Mouse (Mus musculus) kidney, embryonic 15.5 days (tissue): ENCODE data around the gene Izumo1. TPM values are rescaled to one million over a fixed set of nuclear protein-coding genes. Genes with fewer than 3 reads are reported as not detected.

Experiments
- ATAC-seq: fragments of 200-750 bp; cut with Nextera tagmentation; replicated peaks from 2 replicates; pipeline ENCODE4 v1.8.0; 2017; ENCODE audit warnings: moderate TSS enrichment; ENCODE audit not compliant: low FRiP score
- H3K27ac ChIP-seq: fragments of 300-500 bp; sonication (generic); 2 replicates; pipeline ENCODE4 v1.5.1; 2015; ENCODE audit warnings: mild to moderate bottlenecking, inconsistent platforms
- H3K27me3 ChIP-seq: fragments of 300-500 bp; sonication (generic); 2 replicates; pipeline ENCODE4 v1.6.1; 2015; ENCODE audit warnings: inconsistent platforms
- H3K36me3 ChIP-seq: fragments of 300-500 bp; sonication (generic); 2 replicates; pipeline ENCODE4 v1.6.1; 2015; ENCODE audit warnings: inconsistent platforms
- H3K4me1 ChIP-seq: fragments of 300-500 bp; sonication (generic); 2 replicates; pipeline ENCODE4 v1.6.1; 2015; ENCODE audit warnings: inconsistent platforms
- H3K4me2 ChIP-seq: fragments of 300-500 bp; sonication (generic); 2 replicates; pipeline ENCODE4 v1.6.1; 2015; ENCODE audit warnings: moderate library complexity, mild to moderate bottlenecking, inconsistent platforms
- H3K4me3 ChIP-seq: fragments of 300-500 bp; sonication (generic); replicated peaks from 2 replicates; pipeline ENCODE4 v1.5.1; 2015; ENCODE audit warnings: mild to moderate bottlenecking, inconsistent platforms
- H3K9ac ChIP-seq: fragments of 300-500 bp; sonication (generic); 2 replicates; pipeline ENCODE4 v1.6.1; 2015; ENCODE audit warnings: mild to moderate bottlenecking, inconsistent platforms
- H3K9me3 ChIP-seq: fragments of 300-500 bp; sonication (generic); replicated peaks from 2 replicates; pipeline ENCODE4 v1.6.1; 2016; ENCODE audit warnings: inconsistent platforms
- WGBS: fragments of 180-500 bp; shearing (Covaris S2); methylation state at CpG from one replicate; pipeline ENCODE4 v1.1.7; 2015; ENCODE audit warnings: mixed read lengths; 5-methylcytosine and 5-hydroxymethylcytosine counted together
- polyA plus RNA-seq: library from polyadenylated mRNA; unstranded; fragments of >200 nt; fragmentation: Nextera tagmentation; extraction: Ambion mirVana; gene quantifications from 2 replicates; pipeline ENCODE4 v1.2.1, GENCODE M21; 2015

Gene Izumo1
- polyA plus RNA-seq, 1 experiment from 2014 or later, result 0.14 TPM

DNA sequence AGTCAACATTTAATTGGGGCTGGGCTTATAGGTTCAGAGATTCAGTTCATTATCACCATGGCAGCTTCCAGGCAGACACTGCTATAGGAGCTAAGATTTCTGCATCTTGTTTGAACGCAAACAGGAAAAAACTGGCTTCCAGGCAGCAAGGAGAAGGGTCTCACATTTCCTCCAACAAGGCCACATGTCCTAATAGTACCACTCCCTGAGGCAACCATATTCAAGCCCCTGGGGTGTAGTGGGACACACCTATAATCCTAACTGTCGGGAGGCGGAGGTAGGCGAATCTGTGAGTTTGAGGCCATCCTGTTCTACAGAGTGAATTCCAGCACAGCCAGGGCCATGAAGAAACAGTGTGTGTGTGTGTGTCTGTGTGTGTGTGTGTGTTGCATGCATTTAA lies 26.4 kb upstream of the Izumo1 start:
- H3K4me1 ChIP-seq, result peaks cover 7% of the 10 kb centered on the region; the same call in 1 of the 2 replicates
- no peak overlapping the region for H3K4me3 ChIP-seq
- H3K36me3 ChIP-seq, result no peaks in the 10 kb centered on the region
- no peaks in the 10 kb centered on the region for H3K27me3 ChIP-seq
- no peak overlapping the region for H3K4me2 ChIP-seq
- WGBS, result 81% methylated on average over 4 of the region's 4 CpGs
- no peak overlapping the region for H3K9ac ChIP-seq
- no peaks in the 10 kb centered on the region for H3K9me3 ChIP-seq
- H3K27ac ChIP-seq, result no peak overlapping the region
- no peak for ATAC-seq

- Histone ChIP-seq H3K27me3 (no peaks in the 10 kb centered on the region), H3K9me3 (no peaks in the 10 kb centered on the region), H3K4me2 (no peak overlapping the region), H3K36me3 (no peaks in the 10 kb centered on the region), H3K27ac (no peak overlapping the region), H3K4me1 (peaks cover 7% of the 10 kb centered on the region; the same call in 1 of the 2 replicates), H3K4me3 (no peak overlapping the region), H3K9ac (no peak overlapping the region)
- no peak for ATAC-seq
- 77% methylated on average over 1 of the region's 1 CpGs for WGBS
Measured at GRCm38 (mm10) chr7:45596107-45596506, 25.5 kb upstream of the Izumo1 start.

GRCm38 (mm10) chr7:45597013-45597412 lies 24.6 kb upstream of the Izumo1 start:
- H3K4me3 ChIP-seq, result no peak overlapping the region
- WGBS, result 89% methylated on average over 5 of the region's 5 CpGs
- peaks cover 7% of the 10 kb centered on the region for H3K4me1 ChIP-seq
- no peaks in the 10 kb centered on the region for H3K9me3 ChIP-seq
- H3K9ac ChIP-seq, result no peak overlapping the region
- no peaks in the 10 kb centered on the region for H3K36me3 ChIP-seq
- no peaks in the 10 kb centered on the region for H3K27me3 ChIP-seq
- no peak overlapping the region for H3K27ac ChIP-seq
- ATAC-seq, result no peak
- no peak overlapping the region for H3K4me2 ChIP-seq

- no peak overlapping the region for H3K4me3 ChIP-seq
- no peaks in the 10 kb centered on the region for H3K36me3 ChIP-seq
- peaks cover 7% of the 10 kb centered on the region for H3K4me1 ChIP-seq
- H3K27me3 ChIP-seq, result no peaks in the 10 kb centered on the region
- no peak overlapping the region for H3K27ac ChIP-seq
- no peak for ATAC-seq
- no peaks in the 10 kb centered on the region for H3K9me3 ChIP-seq
- H3K4me2 ChIP-seq, result no peak overlapping the region
- no peak overlapping the region for H3K9ac ChIP-seq
- 88% methylated on average over 6 of the region's 6 CpGs for WGBS
Measured at GRCm38 (mm10) chr7:45597527-45597926, 24.1 kb upstream of the Izumo1 start.

DNA sequence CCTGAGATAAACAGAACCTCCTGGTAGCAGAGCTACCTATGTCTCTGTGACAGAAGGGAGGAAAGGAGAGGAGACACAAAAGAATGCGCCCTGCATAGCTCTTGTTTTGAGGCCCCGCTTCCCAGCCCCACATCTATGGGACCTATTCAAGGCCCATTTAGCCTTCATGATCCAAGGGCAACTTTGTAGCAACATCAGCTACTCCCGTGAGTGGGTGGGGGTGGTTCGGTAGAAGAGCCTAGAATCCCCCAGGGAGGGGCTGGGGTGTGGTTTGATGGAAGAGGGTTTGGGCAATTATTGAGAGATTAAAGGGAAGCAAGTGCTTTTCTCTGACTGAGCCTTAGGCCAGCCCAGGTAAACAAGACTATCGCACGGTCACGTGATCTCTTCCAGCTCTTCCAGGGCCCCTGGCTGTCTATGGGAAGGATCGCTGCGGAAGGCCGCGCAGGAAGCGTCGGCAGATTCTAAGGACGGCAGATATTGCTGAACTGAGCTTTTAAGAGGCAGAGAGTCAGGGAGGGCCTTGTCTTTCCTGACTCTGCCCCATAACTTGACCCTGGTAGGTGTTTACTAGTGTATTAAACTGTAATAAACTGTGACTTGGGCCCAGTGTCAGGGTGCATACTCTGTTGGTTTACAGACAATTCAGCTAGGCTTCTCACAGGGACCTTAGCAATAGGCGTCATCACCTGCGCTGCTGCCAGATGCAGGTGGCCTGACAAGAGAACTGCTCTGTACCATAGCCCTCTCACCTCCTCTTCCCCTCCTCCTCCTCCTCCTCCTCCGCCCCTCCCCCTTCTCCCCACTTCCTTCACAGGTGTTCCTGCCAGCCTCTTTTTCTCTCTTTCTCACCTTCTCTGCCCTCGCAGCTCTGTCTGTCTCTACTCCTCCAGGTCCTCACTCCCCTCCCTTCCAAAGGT lies 22.4 kb upstream of the Izumo1 start:
- no peak overlapping the region for H3K4me3 ChIP-seq
- no peak overlapping the region for H3K9ac ChIP-seq
- peaks cover 7% of the 10 kb centered on the region for H3K4me1 ChIP-seq
- H3K4me2 ChIP-seq, result 0 out of 2 replicates have a peak overlapping the region, but pooled peaks have one; percentile 19
- 46% methylated on average over 18 of the region's 18 CpGs for WGBS
- no peaks in the 10 kb centered on the region for H3K27me3 ChIP-seq
- no peaks in the 10 kb centered on the region for H3K9me3 ChIP-seq
- no peaks in the 10 kb centered on the region for H3K36me3 ChIP-seq
- no peak for ATAC-seq
- H3K27ac ChIP-seq, result no peak overlapping the region

- WGBS, result 68% methylated on average over 9 of the region's 9 CpGs
- Histone ChIP-seq H3K4me3 (no peak overlapping the region), H3K4me2 (no peak overlapping the region), H3K27me3 (no peaks in the 10 kb centered on the region), H3K9ac (no peak overlapping the region), H3K9me3 (no peaks in the 10 kb centered on the region), H3K36me3 (no peaks in the 10 kb centered on the region), H3K4me1 (no peaks in the 10 kb centered on the region; the same call in 1 of the 2 replicates), H3K27ac (no peak overlapping the region)
- ATAC-seq, result no peak
Measured at GRCm38 (mm10) chr7:45605704-45606289, 15.8 kb upstream of the Izumo1 start.

DNA sequence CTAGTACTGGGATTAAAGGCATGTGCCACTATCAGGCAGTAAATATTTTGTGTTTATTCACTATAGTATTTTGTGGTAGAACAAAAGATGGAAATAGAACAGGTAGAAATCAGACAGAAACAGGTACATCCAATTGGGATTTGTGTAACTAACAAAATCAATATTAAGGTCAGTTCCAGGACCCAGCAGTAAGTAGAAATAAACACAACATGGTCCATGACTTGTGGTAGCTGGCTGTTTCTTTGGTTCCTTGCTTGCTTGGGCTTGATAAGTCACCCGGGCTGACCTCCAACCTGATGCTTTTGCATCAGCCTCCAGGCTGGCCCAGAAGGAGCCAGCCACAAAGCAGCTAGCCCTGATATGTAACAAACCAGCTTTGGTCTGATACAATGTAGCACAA lies 12.1 kb upstream of the Izumo1 start:
- 78% methylated on average over 1 of the region's 1 CpGs for WGBS
- H3K4me1 ChIP-seq, result no peaks in the 10 kb centered on the region
- H3K4me2 ChIP-seq, result no peak overlapping the region
- no peak overlapping the region for H3K4me3 ChIP-seq
- H3K9me3 ChIP-seq, result no peaks in the 10 kb centered on the region
- H3K27ac ChIP-seq, result no peak overlapping the region
- no peak for ATAC-seq
- no peaks in the 10 kb centered on the region for H3K36me3 ChIP-seq
- no peak overlapping the region for H3K9ac ChIP-seq
- no peaks in the 10 kb centered on the region for H3K27me3 ChIP-seq

GRCm38 (mm10) chr7:45616277-45616676 lies 5.3 kb upstream of the Izumo1 start:
- Histone ChIP-seq H3K9me3 (no peaks in the 10 kb centered on the region), H3K27me3 (peaks cover 39% of the 10 kb centered on the region), H3K4me3 (no peak overlapping the region), H3K27ac (no peak overlapping the region), H3K9ac (no peak overlapping the region), H3K4me1 (peaks cover 26% of the 10 kb centered on the region), H3K36me3 (no peaks in the 10 kb centered on the region), H3K4me2 (no peak overlapping the region)
- ATAC-seq, result peak; percentile 33; the same call in 1 of the 2 replicates
- 26% methylated on average over 6 of the region's 6 CpGs for WGBS

DNA sequence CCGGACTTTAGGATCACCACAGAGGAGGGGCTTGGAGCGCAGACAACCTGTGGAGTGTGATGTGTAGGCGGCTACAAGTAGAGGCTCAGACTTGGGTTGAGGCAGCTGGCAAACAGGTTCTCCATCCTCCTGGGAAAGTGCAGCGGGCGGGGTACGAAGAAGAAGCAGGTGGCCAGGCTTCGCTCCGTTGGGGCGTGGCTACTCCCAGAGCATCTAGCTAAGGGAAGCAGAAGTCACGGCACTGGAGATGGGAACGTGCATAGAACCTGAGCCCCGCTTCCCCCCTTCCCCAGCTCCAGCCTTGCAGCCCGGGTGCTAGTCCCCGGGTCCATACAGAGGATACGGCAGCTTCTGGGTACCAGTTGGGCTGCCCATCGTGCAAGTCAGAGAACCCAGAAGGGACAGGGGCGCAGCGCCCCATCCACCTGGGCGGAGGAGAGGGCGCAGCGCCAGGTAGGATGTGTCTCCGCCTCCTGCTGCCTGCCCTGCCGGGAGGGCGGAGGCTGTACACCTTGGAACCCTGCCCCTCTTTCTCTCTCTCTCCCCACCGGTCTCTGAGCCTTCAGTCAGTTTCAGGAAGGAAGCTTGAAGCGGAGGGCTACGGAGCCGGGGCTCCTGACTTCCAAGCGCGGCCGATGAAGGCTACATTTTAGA lies 4.4 kb upstream of the Izumo1 start, which contains the start of gene Fut1:
Fut1 (plus strand) TSS at position 248 of the 654 bp plus-strand sequence.
- H3K27me3 ChIP-seq, result peaks cover 39% of the 10 kb centered on the region
- 0 out of 2 replicates have a peak within 1 kb of the TSS, but pooled peaks have one; percentile 32 for H3K27ac ChIP-seq
- H3K4me2 ChIP-seq, result peak within 1 kb of the TSS; percentile 65
- H3K9me3 ChIP-seq, result no peaks in the 10 kb centered on the region
- peaks cover 26% of the 10 kb centered on the region for H3K4me1 ChIP-seq
- WGBS, result 7% methylated on average over 31 of the region's 31 CpGs
- peak; percentile 53; the same call in 1 of the 2 replicates for ATAC-seq
- H3K9ac ChIP-seq, result 0 out of 2 replicates have a peak within 1 kb of the TSS, but pooled peaks have one; percentile 31
- no peaks in the 10 kb centered on the region for H3K36me3 ChIP-seq
- H3K4me3 ChIP-seq, result peak within 1 kb of the TSS; percentile 34

DNA sequence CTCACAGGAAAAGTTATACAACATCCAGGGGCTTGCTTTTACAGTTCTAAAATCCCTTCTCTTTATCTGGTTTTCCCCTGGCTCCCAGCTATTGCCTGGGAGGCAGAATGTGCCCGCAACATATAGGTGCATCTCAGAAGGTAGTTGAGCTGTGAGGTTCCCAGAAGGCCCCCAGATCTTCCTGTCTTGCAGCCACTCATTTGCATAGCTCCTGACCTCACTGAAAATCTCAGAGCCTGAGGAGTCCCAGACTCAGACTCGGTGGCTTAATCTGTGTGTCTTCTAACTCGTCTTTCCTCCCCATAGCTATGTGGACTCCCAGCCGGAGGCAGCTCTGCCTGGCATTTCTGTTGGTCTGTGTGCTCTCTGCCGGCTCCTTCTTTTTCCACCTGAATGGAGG lies 3.3 kb upstream of the Izumo1 start:
- Histone ChIP-seq H3K27ac (no peak overlapping the region), H3K4me2 (no peak overlapping the region), H3K27me3 (peaks cover 39% of the 10 kb centered on the region), H3K36me3 (no peaks in the 10 kb centered on the region), H3K9me3 (no peaks in the 10 kb centered on the region), H3K4me1 (peaks cover 26% of the 10 kb centered on the region), H3K4me3 (no peak overlapping the region), H3K9ac (no peak overlapping the region)
- WGBS, result 81% methylated on average over 5 of the region's 5 CpGs
- no peak for ATAC-seq

DNA sequence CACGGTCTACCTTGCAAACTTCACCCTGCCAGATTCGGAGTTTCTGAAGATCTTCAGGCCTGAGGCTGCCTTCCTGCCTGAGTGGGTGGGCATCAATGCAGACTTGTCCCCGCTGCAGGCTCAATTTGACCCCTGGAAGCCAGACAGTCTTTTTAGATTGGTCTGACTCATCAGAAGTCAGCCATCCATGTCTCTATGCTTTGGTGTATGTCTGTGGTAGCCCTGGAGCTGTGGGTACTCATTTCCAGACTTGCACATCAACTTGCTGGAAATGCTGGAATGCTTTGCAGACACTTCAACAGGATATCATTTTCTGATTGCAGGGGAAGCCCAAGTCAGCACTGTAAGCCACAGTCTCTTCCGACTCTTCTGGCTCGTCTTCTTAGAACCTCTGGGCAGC lies 2.0 kb upstream of the Izumo1 start:
- H3K9ac ChIP-seq, result no peak overlapping the region
- no peak overlapping the region for H3K4me2 ChIP-seq
- peaks cover 39% of the 10 kb centered on the region for H3K27me3 ChIP-seq
- H3K27ac ChIP-seq, result no peak overlapping the region
- no peak for ATAC-seq
- no peaks in the 10 kb centered on the region for H3K36me3 ChIP-seq
- no peak overlapping the region for H3K4me3 ChIP-seq
- 86% methylated on average over 5 of the region's 5 CpGs for WGBS
- peaks cover 26% of the 10 kb centered on the region for H3K4me1 ChIP-seq
- no peaks in the 10 kb centered on the region for H3K9me3 ChIP-seq

DNA sequence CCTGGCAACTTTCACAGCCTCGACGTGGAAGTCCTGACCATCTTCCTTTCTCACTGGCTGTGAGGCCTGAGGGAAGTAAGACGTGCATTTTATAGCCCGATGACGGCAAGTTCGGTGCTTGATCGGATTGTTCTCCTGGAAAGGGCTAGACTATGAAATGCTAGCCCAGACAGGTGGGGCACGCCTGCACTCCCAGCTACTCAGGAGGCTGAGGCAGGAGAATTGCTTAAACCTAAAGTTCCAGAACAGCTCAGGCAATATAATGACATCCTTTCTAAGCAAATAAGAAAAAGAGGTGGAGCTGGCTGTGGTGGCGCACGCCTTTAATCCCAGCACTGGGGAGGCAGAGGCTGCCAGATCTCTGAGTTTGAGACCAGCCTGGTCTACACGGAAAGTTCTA lies 1.9 kb downstream of the Izumo1 start:
- no peak overlapping the region for H3K4me3 ChIP-seq
- 93% methylated on average over 11 of the region's 11 CpGs for WGBS
- ATAC-seq, result no peak
- H3K27me3 ChIP-seq, result peaks cover 23% of the 10 kb centered on the region
- H3K9ac ChIP-seq, result no peak overlapping the region
- no peak overlapping the region for H3K4me2 ChIP-seq
- no peak overlapping the region for H3K27ac ChIP-seq
- no peaks in the 10 kb centered on the region for H3K36me3 ChIP-seq
- no peaks in the 10 kb centered on the region for H3K9me3 ChIP-seq
- peaks cover 4% of the 10 kb centered on the region; the same call in 1 of the 2 replicates for H3K4me1 ChIP-seq
